In the genomic region with DNA sequence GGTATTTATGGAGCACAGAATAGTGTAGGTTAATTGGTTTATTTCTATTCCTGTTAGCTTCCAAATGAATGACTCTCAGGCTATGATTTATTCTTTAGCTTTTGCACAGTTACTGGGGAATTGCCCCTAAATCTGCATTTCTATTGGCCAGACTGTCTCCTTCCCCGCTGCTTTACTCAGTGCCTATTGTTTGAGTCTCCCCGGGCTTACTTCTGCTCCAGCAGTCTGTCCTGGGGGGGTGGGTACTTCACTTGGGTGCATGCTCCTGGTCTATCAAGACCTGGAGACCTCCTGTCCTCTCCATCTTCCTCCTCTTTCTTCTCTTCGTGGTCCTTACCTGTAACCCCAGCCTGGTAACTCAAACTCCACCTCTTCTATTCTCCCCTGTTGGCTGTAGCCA, we compare ENCODE assay signal across 27 mouse cellular contexts. TPM values are rescaled to one million over a fixed set of nuclear protein-coding genes. Genes with fewer than 3 reads are reported as not detected.
DNase-seq lines count a peak whose midpoint lies in the region; ATAC-seq and TF ChIP-seq lines count a peak whose summit lies in the region.
"Had no signal": no experiment of that assay in that cellular context is flagged by ENCODE, and none has a peak within 500 bp of the region (broad histone marks: within the 10 kb centered on the region; RNA-seq: fewer than 3 reads in every experiment).

No protein-coding gene starts in this region.

- H3K36me3 ChIP-seq in ES-Bruce4 (ENCODE audit: control insufficient read depth, insufficient read depth, low read length, poor library complexity, severe bottlenecking): no peaks in the 10 kb centered on the region
- no peaks in the 10 kb centered on the region for H3K36me3 ChIP-seq in midbrain, embryonic 11.5 days (ENCODE audit: control insufficient read depth, insufficient read depth, low read length)
- H3K36me3 ChIP-seq in intestine, postnatal 0 days (ENCODE audit: control insufficient read depth, insufficient read depth): no peaks in the 10 kb centered on the region
- H3K36me3 ChIP-seq: G1E had no signal

- no peak overlapping the region for H3K4me2 ChIP-seq in midbrain, embryonic 11.5 days
- no peak overlapping the region for H3K4me2 ChIP-seq in intestine, postnatal 0 days (replicated peaks; ENCODE audit: low read depth)

- no peak overlapping the region for H3K9ac ChIP-seq in ES-Bruce4 (ENCODE audit: low read depth, poor library complexity, severe bottlenecking)
- H3K9ac ChIP-seq in midbrain, embryonic 11.5 days (ENCODE audit: low read length): no peak overlapping the region
- no peak overlapping the region for H3K9ac ChIP-seq in intestine, postnatal 0 days (ENCODE audit: low read depth, low read length)

- no peak overlapping the region for H3K4me3 ChIP-seq in ES-Bruce4 (ENCODE audit: low read depth, low read length)
- no peak overlapping the region for H3K4me3 ChIP-seq in midbrain, embryonic 11.5 days (ENCODE audit: low read depth, low read length)
- no peak overlapping the region for H3K4me3 ChIP-seq in intestine, postnatal 0 days (ENCODE audit: low read depth, low read length)

- no peak for TF ChIP-seq POLR2A in ES-Bruce4 (IDR thresholded peaks at IDR 0.05; ENCODE audit: insufficient read depth, low read length)

- 43% methylated on average over 3 of the region's 3 CpGs for WGBS in midbrain, embryonic 11.5 days
- WGBS in intestine, postnatal 0 days: 73% methylated on average over 3 of the region's 3 CpGs

- no peak for ATAC-seq in midbrain, embryonic 11.5 days (ENCODE audit: low FRiP score)
- no peak for ATAC-seq in intestine, postnatal 0 days
- ATAC-seq: activated CD4-positive, CD25-positive, alpha-beta regulatory T cell, adult 4 months; CD4-positive, CD25-positive, alpha-beta regulatory T cell, adult 4 months; Patski had no signal

- H3K4me1 ChIP-seq in ES-Bruce4 (ENCODE audit: control insufficient read depth, insufficient read depth, low read length): peaks cover 7% of the 10 kb centered on the region
- H3K4me1 ChIP-seq in midbrain, embryonic 11.5 days (ENCODE audit: control insufficient read depth, insufficient read depth, low read length): no peaks in the 10 kb centered on the region
- H3K4me1 ChIP-seq in intestine, postnatal 0 days (replicated peaks; ENCODE audit: control insufficient read depth, insufficient read depth, low read length): no peaks in the 10 kb centered on the region

- 0 out of 2 replicates have a peak, but pooled peaks have one; percentile 35 for TF ChIP-seq EP300 in ES-Bruce4 (IDR thresholded peaks at IDR 0.05; ENCODE audit: insufficient read depth, low read depth, low read length)

- H3K27me3 ChIP-seq in ES-Bruce4 (ENCODE audit: control insufficient read depth, insufficient read depth, low read length, poor library complexity, severe bottlenecking): no peaks in the 10 kb centered on the region
- H3K27me3 ChIP-seq in midbrain, embryonic 11.5 days (ENCODE audit: control insufficient read depth, insufficient read depth, low read length): no peaks in the 10 kb centered on the region
- H3K27me3 ChIP-seq in intestine, postnatal 0 days (replicated peaks; ENCODE audit: control insufficient read depth, insufficient read depth, low read length): no peaks in the 10 kb centered on the region
- H3K27me3 ChIP-seq: CH12.LX, Patski had no signal

- no peak for TF ChIP-seq CTCF in ES-Bruce4 (IDR thresholded peaks at IDR 0.05; ENCODE audit: low read depth, low read length)
- TF ChIP-seq CTCF in intestine, postnatal 0 days (IDR thresholded peaks at IDR 0.05; ENCODE audit: low read depth): no peak

- H3K27ac ChIP-seq in ES-Bruce4 (ENCODE audit: insufficient read depth, low read length): 0 out of 2 replicates have a peak overlapping the region, but pooled peaks have one; percentile 57
- H3K27ac ChIP-seq in midbrain, embryonic 11.5 days (ENCODE audit: low read depth, low read length): no peak overlapping the region
- no peak overlapping the region for H3K27ac ChIP-seq in intestine, postnatal 0 days (ENCODE audit: low read depth, low read length)

- DNase-seq in ES-CJ7 (ENCODE audit: low read depth, low spot score): peak; percentile 56
- DNase-seq in R1 (ENCODE audit: low read depth, low spot score): peak; percentile 51
- DNase-seq in ZHBTc4 (ENCODE audit: low read depth, low spot score): peak; percentile 30
- DNase-seq in cerebellum, postnatal 4 days (ENCODE audit: low spot score in 2 of 2): no peak
- DNase-seq in layer of hippocampus, adult 11-12 months (ENCODE audit: low spot score): no peak
- no peak for DNase-seq in midbrain, embryonic 11.5 days (ENCODE audit: low spot score, missing footprints)
- DNase-seq: adrenal gland, adult 2 months; adrenal gland, adult 8-10 months; adrenal gland, postnatal 10 days; adrenal gland, postnatal 14 days; adrenal gland, postnatal 25 days; adrenal gland, postnatal 36 days; B cell, adult 2 months; cerebellum, adult 11 months; cerebellum, adult 11-12 months; cerebellum, adult 18-20 months; cerebellum, adult 2 months; cerebellum, adult 8-10 months; cerebellum, adult 9-10 months had no signal

- no peaks in the 10 kb centered on the region for H3K9me3 ChIP-seq in ES-Bruce4 (replicated peaks; ENCODE audit: control insufficient read depth, insufficient read depth, low read length, poor library complexity, severe bottlenecking)
- no peaks in the 10 kb centered on the region for H3K9me3 ChIP-seq in midbrain, embryonic 11.5 days (ENCODE audit: control insufficient read depth, low read length)
- H3K9me3 ChIP-seq in intestine, postnatal 0 days (ENCODE audit: control insufficient read depth): no peaks in the 10 kb centered on the region
- H3K9me3 ChIP-seq: G1E had no signal

RNA-seq across cellular contexts. Expression of a gene that starts 22.8 kb away (rescaled TPM):
- polyA plus RNA-seq in ES-Bruce4 (2011; ENCODE audit: insufficient read depth, insufficient read length, low read depth, missing spikeins): 267 and 290 TPM in 2 replicates
- polyA plus RNA-seq in midbrain, embryonic 11.5 days (2014; fragmentation: Nextera tagmentation; extraction: Ambion mirVana): 87.6 and 95.2 TPM in 2 replicates
- 47.3 and 48.4 TPM in 2 replicates for polyA plus RNA-seq in intestine, postnatal 0 days (2015; fragmentation: Nextera tagmentation; extraction: Ambion mirVana)

RNA-seq across cellular contexts. Expression of a gene that starts 36.7 kb away (rescaled TPM):
- polyA plus RNA-seq in ES-Bruce4 (2011; ENCODE audit: insufficient read depth, insufficient read length, low read depth, missing spikeins): not detected in 2 replicates
- polyA plus RNA-seq in midbrain, embryonic 11.5 days (2014; fragmentation: Nextera tagmentation; extraction: Ambion mirVana): not detected in 2 replicates
- not detected in 2 replicates for polyA plus RNA-seq in intestine, postnatal 0 days (2015; fragmentation: Nextera tagmentation; extraction: Ambion mirVana)
- polyA plus RNA-seq: activated CD4-positive, CD25-positive, alpha-beta regulatory T cell, adult 4 months; adrenal gland, adult 2 months; C2C12; CD4-positive, CD25-positive, alpha-beta regulatory T cell, adult 4 months; G1E; Patski had no signal

RNA-seq across cellular contexts. Expression of a gene that starts 45.8 kb away (rescaled TPM):
- polyA plus RNA-seq in ES-Bruce4 (2011; ENCODE audit: insufficient read depth, insufficient read length, low read depth, missing spikeins): 9.2 and 10.5 TPM in 2 replicates
- 7.1 and 10.0 TPM in 2 replicates for polyA plus RNA-seq in midbrain, embryonic 11.5 days (2014; fragmentation: Nextera tagmentation; extraction: Ambion mirVana)
- polyA plus RNA-seq in intestine, postnatal 0 days (2015; fragmentation: Nextera tagmentation; extraction: Ambion mirVana): 1.9 and 4.0 TPM in 2 replicates

Comparison
In these comparisons a context has a peak if more than half of its experiments do, and no peak if none do; other contexts are left out.
1. DNase-seq: peak in ES-CJ7 (single experiment), R1 (single experiment) and ZHBTc4 (single experiment); none in cerebellum, postnatal 4 days (0 of 2), layer of hippocampus, adult 11-12 months (single experiment) and midbrain, embryonic 11.5 days (single experiment).